Mouse (Mus musculus) cerebellum, adult 2 months (tissue): ENCODE data around the gene Arpc5.

ENCODE experiments used
- CTCF ChIP-seq: fragments of 200-500 bp; IDR thresholded peaks from 2 replicates; pipeline ENCODE4 v1.5.1; 2011; ENCODE audit warnings: low read depth, mild to moderate bottlenecking, control low read depth, low read length, moderate library complexity, borderline replicate concordance; ENCODE audit not compliant: insufficient read depth
- POLR2A ChIP-seq: fragments of 200-500 bp; IDR thresholded peaks from 2 replicates; pipeline ENCODE4 v1.6.1; 2011; ENCODE audit warnings: low read length, control low read depth, borderline replicate concordance; ENCODE audit not compliant: insufficient read depth

GRCm38 (mm10) chr1:152798125-152798524 lies 31.8 kb downstream of the Arpc5 start:
- TF ChIP-seq CTCF (no peak), POLR2A (no peak)
